Mouse (Mus musculus): ENCODE measurements around the gene Aldh18a1.
"Not testable (repeated sequence)": the region's sequence is repeated elsewhere in the genome, so short reads cannot be mapped to it uniquely, and the experiment has no call there.

The Aldh18a1 gene

GRCm38 (mm10) chr19:40588293-40588654 lies at the start of gene Aldh18a1:
TSS of gene Aldh18a1 (minus strand) at chr19:40588463.
- in situ Hi-C loops (cut with MboI; ENCODE audit: low pct_unique_long_range_greater_than_20kb in 1 of 2, low sequenced_read_pairs in 2 of 2, unreplicated experiment in 1 of 2), result loop anchor here in 1 of 2 experiments (10.0 kb wide), 1 partner anchor 1643 kb away; no protein-coding TSS in a partner anchor

- in situ Hi-C loops (cut with MboI; ENCODE audit: low pct_unique_long_range_greater_than_20kb in 1 of 2, low sequenced_read_pairs in 2 of 2, unreplicated experiment in 1 of 2), result no loop called here
These were observed 49.3 kb upstream of the Aldh18a1 start for GRCm38 (mm10) chr19:40637601-40638000.

- in situ Hi-C loops (cut with MboI; ENCODE audit: low pct_unique_long_range_greater_than_20kb in 1 of 2, low sequenced_read_pairs in 2 of 2, unreplicated experiment in 1 of 2), result no loop called here
These were observed 48.8 kb upstream of the Aldh18a1 start for GRCm38 (mm10) chr19:40637091-40637490.

- in situ Hi-C loops (cut with MboI; ENCODE audit: low pct_unique_long_range_greater_than_20kb in 1 of 2, low sequenced_read_pairs in 2 of 2, unreplicated experiment in 1 of 2), result no loop called here
These were observed 44.9 kb upstream of the Aldh18a1 start for GRCm38 (mm10) chr19:40633144-40633543.

GRCm38 (mm10) chr19:40632668-40633067 lies 44.4 kb upstream of the Aldh18a1 start:
- in situ Hi-C loops (cut with MboI; ENCODE audit: low pct_unique_long_range_greater_than_20kb in 1 of 2, low sequenced_read_pairs in 2 of 2, unreplicated experiment in 1 of 2), result no loop called here

GRCm38 (mm10) chr19:40632193-40632592 lies 43.9 kb upstream of the Aldh18a1 start:
- in situ Hi-C loops (cut with MboI; ENCODE audit: low pct_unique_long_range_greater_than_20kb in 1 of 2, low sequenced_read_pairs in 2 of 2, unreplicated experiment in 1 of 2), result no loop called here

- in situ Hi-C loops (cut with MboI; ENCODE audit: low pct_unique_long_range_greater_than_20kb in 1 of 2, low sequenced_read_pairs in 2 of 2, unreplicated experiment in 1 of 2), result no loop called here
These were observed 42.3 kb upstream of the Aldh18a1 start for GRCm38 (mm10) chr19:40630606-40631005.

GRCm38 (mm10) chr19:40630096-40630495 lies 41.8 kb upstream of the Aldh18a1 start:
- in situ Hi-C loops (cut with MboI; ENCODE audit: low pct_unique_long_range_greater_than_20kb in 1 of 2, low sequenced_read_pairs in 2 of 2, unreplicated experiment in 1 of 2), result no loop called here

GRCm38 (mm10) chr19:40628950-40629349 lies 40.7 kb upstream of the Aldh18a1 start:
- in situ Hi-C loops (cut with MboI; ENCODE audit: low pct_unique_long_range_greater_than_20kb in 1 of 2, low sequenced_read_pairs in 2 of 2, unreplicated experiment in 1 of 2), result no loop called here

- in situ Hi-C loops (cut with MboI; ENCODE audit: low pct_unique_long_range_greater_than_20kb in 1 of 2, low sequenced_read_pairs in 2 of 2, unreplicated experiment in 1 of 2), result no loop called here
These were observed 37.7 kb upstream of the Aldh18a1 start for GRCm38 (mm10) chr19:40625935-40626334.

- in situ Hi-C loops (cut with MboI; ENCODE audit: low pct_unique_long_range_greater_than_20kb in 1 of 2, low sequenced_read_pairs in 2 of 2, unreplicated experiment in 1 of 2), result not testable (repeated sequence)
These were observed 33.4 kb upstream of the Aldh18a1 start for GRCm38 (mm10) chr19:40621616-40622015.

GRCm38 (mm10) chr19:40616021-40616420 lies 27.8 kb upstream of the Aldh18a1 start:
- in situ Hi-C loops (cut with MboI; ENCODE audit: low pct_unique_long_range_greater_than_20kb in 1 of 2, low sequenced_read_pairs in 2 of 2, unreplicated experiment in 1 of 2), result loop anchor here in 1 of 2 experiments (10.0 kb wide), 1 partner anchor 109 kb away; no protein-coding TSS in a partner anchor

GRCm38 (mm10) chr19:40614811-40615210 lies 26.5 kb upstream of the Aldh18a1 start:
- in situ Hi-C loops (cut with MboI; ENCODE audit: low pct_unique_long_range_greater_than_20kb in 1 of 2, low sequenced_read_pairs in 2 of 2, unreplicated experiment in 1 of 2), result loop anchor here (5.0 to 10.0 kb wide), 2 partner anchors 107 to 110 kb away; no protein-coding TSS in a partner anchor

GRCm38 (mm10) chr19:40611830-40612506 lies 23.7 kb upstream of the Aldh18a1 start, which contains the start of the genes Tctn3 and Entpd1:
TSS of gene Tctn3 (minus strand) at chr19:40612233.
TSS of gene Entpd1 (plus strand) at chr19:40612366.
- in situ Hi-C loops (cut with MboI; ENCODE audit: low pct_unique_long_range_greater_than_20kb in 1 of 2, low sequenced_read_pairs in 2 of 2, unreplicated experiment in 1 of 2), result loop anchor here (5.0 to 10.0 kb wide), 2 partner anchors 110 to 113 kb away; no protein-coding TSS in a partner anchor

GRCm38 (mm10) chr19:40607676-40608075 lies 19.4 kb upstream of the Aldh18a1 start:
- in situ Hi-C loops (cut with MboI; ENCODE audit: low pct_unique_long_range_greater_than_20kb in 1 of 2, low sequenced_read_pairs in 2 of 2, unreplicated experiment in 1 of 2), result no loop called here

- in situ Hi-C loops (cut with MboI; ENCODE audit: low pct_unique_long_range_greater_than_20kb in 1 of 2, low sequenced_read_pairs in 2 of 2, unreplicated experiment in 1 of 2), result no loop called here
These were observed 16.9 kb upstream of the Aldh18a1 start for GRCm38 (mm10) chr19:40605189-40605588.

GRCm38 (mm10) chr19:40601870-40602269 lies 13.6 kb upstream of the Aldh18a1 start:
- in situ Hi-C loops (cut with MboI; ENCODE audit: low pct_unique_long_range_greater_than_20kb in 1 of 2, low sequenced_read_pairs in 2 of 2, unreplicated experiment in 1 of 2), result no loop called here

GRCm38 (mm10) chr19:40600846-40601245 lies 12.6 kb upstream of the Aldh18a1 start:
- in situ Hi-C loops (cut with MboI; ENCODE audit: low pct_unique_long_range_greater_than_20kb in 1 of 2, low sequenced_read_pairs in 2 of 2, unreplicated experiment in 1 of 2), result not testable (repeated sequence)

- in situ Hi-C loops (cut with MboI; ENCODE audit: low pct_unique_long_range_greater_than_20kb in 1 of 2, low sequenced_read_pairs in 2 of 2, unreplicated experiment in 1 of 2), result no loop called here
These were observed 7.6 kb upstream of the Aldh18a1 start for GRCm38 (mm10) chr19:40595831-40596230.

- in situ Hi-C loops (cut with MboI; ENCODE audit: low pct_unique_long_range_greater_than_20kb in 1 of 2, low sequenced_read_pairs in 2 of 2, unreplicated experiment in 1 of 2), result no loop called here
These were observed 7.0 kb upstream of the Aldh18a1 start for GRCm38 (mm10) chr19:40595231-40595630.
